Mouse (Mus musculus) midbrain, embryonic 12.5 days (tissue): Measurements from ENCODE around the gene Top1. TPM values are rescaled to one million over a fixed set of nuclear protein-coding genes. Genes with fewer than 3 reads are reported as not detected.
"Not testable (repeated sequence)": the region's sequence is repeated elsewhere in the genome, so short reads cannot be mapped to it uniquely, and the experiment has no call there.

Experiments
- ATAC-seq: fragments of 200-750 bp; cut with Nextera tagmentation; 2 replicates; pipeline ENCODE4 v1.8.0; 2017; ENCODE audit warnings: low read depth, moderate TSS enrichment, moderate library complexity; ENCODE audit not compliant: low FRiP score
- H3K27ac ChIP-seq: fragments of 300-500 bp; sonication (generic); replicated peaks from 2 replicates; pipeline ENCODE4 v1.5.1; 2016; ENCODE audit warnings: mild to moderate bottlenecking
- H3K27me3 ChIP-seq: fragments of 300-500 bp; sonication (generic); 2 replicates; pipeline ENCODE4 v1.6.1; 2016; ENCODE audit warnings: mild to moderate bottlenecking
- H3K36me3 ChIP-seq: fragments of 300-500 bp; sonication (generic); 2 replicates; pipeline ENCODE4 v1.6.1; 2016
- H3K4me1 ChIP-seq: fragments of 300-500 bp; sonication (generic); 2 replicates; pipeline ENCODE4 v1.6.1; 2016
- H3K4me2 ChIP-seq: fragments of 300-500 bp; sonication (generic); replicated peaks from 2 replicates; pipeline ENCODE4 v1.6.1; 2016; ENCODE audit warnings: mild to moderate bottlenecking, moderate library complexity
- H3K4me3 ChIP-seq: fragments of 300-500 bp; sonication (generic); 2 replicates; pipeline ENCODE4 v1.5.1; 2016; ENCODE audit warnings: mild to moderate bottlenecking
- H3K9ac ChIP-seq: fragments of 300-500 bp; sonication (generic); replicated peaks from 2 replicates; pipeline ENCODE4 v1.6.1; 2016; ENCODE audit warnings: mild to moderate bottlenecking, moderate library complexity
- H3K9me3 ChIP-seq: fragments of 300-500 bp; sonication (generic); 2 replicates; pipeline ENCODE4 v1.6.1; 2016; ENCODE audit warnings: mild to moderate bottlenecking
- WGBS: fragments of 180-500 bp; shearing (Covaris S2); methylation state at CpG from one replicate; pipeline ENCODE4 v1.1.7; 2016; 5-methylcytosine and 5-hydroxymethylcytosine counted together
- polyA plus RNA-seq: library from polyadenylated mRNA; unstranded; fragments of >200 nt; fragmentation: Nextera tagmentation; extraction: Ambion mirVana; gene quantifications from 2 replicates; pipeline ENCODE4 v1.2.1, GENCODE M21; 2016

Gene Top1
- polyA plus RNA-seq, 1 experiment from 2014 or later, result 122 TPM

GRCm38 (mm10) chr2:160646144-160646844, 606 bp downstream of the Top1 start:
- ATAC-seq, result peak; percentile 68
- peak overlapping the region; percentile 100 for H3K9ac ChIP-seq
- peak overlapping the region; percentile 100 for H3K4me3 ChIP-seq
- peak overlapping the region; percentile 69 for H3K4me2 ChIP-seq
- H3K27ac ChIP-seq, result peak overlapping the region; percentile 97
- H3K9me3 ChIP-seq, result no peaks in the 10 kb centered on the region
- H3K4me1 ChIP-seq, result peaks cover 20% of the 10 kb centered on the region
- under 1% methylated on average over 66 of the region's 76 CpGs for WGBS
- H3K27me3 ChIP-seq, result no peaks in the 10 kb centered on the region
- H3K36me3 ChIP-seq, result no peaks in the 10 kb centered on the region

- peaks cover 20% of the 10 kb centered on the region for H3K4me1 ChIP-seq
- H3K4me3 ChIP-seq, result peak overlapping the region; percentile 100
- H3K36me3 ChIP-seq, result no peaks in the 10 kb centered on the region
- no peak for ATAC-seq
- H3K9me3 ChIP-seq, result no peaks in the 10 kb centered on the region
- no peaks in the 10 kb centered on the region for H3K27me3 ChIP-seq
- under 1% methylated on average over 17 of the region's 17 CpGs for WGBS
- peak overlapping the region; percentile 69 for H3K4me2 ChIP-seq
- peak overlapping the region; percentile 100 for H3K9ac ChIP-seq
- H3K27ac ChIP-seq, result peak overlapping the region; percentile 97
Observed at GRCm38 (mm10) chr2:160646845-160647178, 1.1 kb downstream of the Top1 start.

- ATAC-seq, result no peak
- Histone ChIP-seq H3K27me3 (no peaks in the 10 kb centered on the region), H3K4me1 (peaks cover 28% of the 10 kb centered on the region), H3K36me3 (peaks cover 7% of the 10 kb centered on the region), H3K4me2 (peak overlapping the region; percentile 69), H3K4me3 (peak overlapping the region; percentile 100), H3K9me3 (no peaks in the 10 kb centered on the region), H3K9ac (peak overlapping the region; percentile 100), H3K27ac (no peak overlapping the region)
- WGBS, result 26% methylated on average over 2 of the region's 2 CpGs
Observed at GRCm38 (mm10) chr2:160648097-160648496, 2.4 kb downstream of the Top1 start.

- H3K9ac ChIP-seq, result 0 out of 2 replicates have a peak overlapping the region, but pooled peaks have one; percentile 46
- H3K9me3 ChIP-seq, result no peaks in the 10 kb centered on the region
- ATAC-seq, result no peak
- no peaks in the 10 kb centered on the region for H3K27me3 ChIP-seq
- peak overlapping the region; percentile 36 for H3K4me3 ChIP-seq
- no peak overlapping the region for H3K27ac ChIP-seq
- peaks cover 12% of the 10 kb centered on the region for H3K36me3 ChIP-seq
- peaks cover 31% of the 10 kb centered on the region for H3K4me1 ChIP-seq
- peak overlapping the region; percentile 69 for H3K4me2 ChIP-seq
- WGBS, result 91% methylated on average over 2 of the region's 2 CpGs
Observed at GRCm38 (mm10) chr2:160649072-160649471, 3.4 kb downstream of the Top1 start.

- Histone ChIP-seq H3K4me3 (no peak overlapping the region), H3K27ac (no peak overlapping the region), H3K9ac (no peak overlapping the region), H3K9me3 (no peaks in the 10 kb centered on the region), H3K27me3 (no peaks in the 10 kb centered on the region), H3K4me2 (no peak overlapping the region), H3K4me1 (peaks cover 31% of the 10 kb centered on the region), H3K36me3 (peaks cover 28% of the 10 kb centered on the region)
- no peak for ATAC-seq
- 90% methylated on average over 2 of the region's 2 CpGs for WGBS
Observed at GRCm38 (mm10) chr2:160651165-160651564, 5.5 kb downstream of the Top1 start.

- Histone ChIP-seq H3K4me1 (peaks cover 23% of the 10 kb centered on the region), H3K36me3 (peaks cover 35% of the 10 kb centered on the region), H3K27me3 (no peaks in the 10 kb centered on the region), H3K4me3 (no peak overlapping the region), H3K9ac (no peak overlapping the region), H3K27ac (no peak overlapping the region), H3K9me3 (no peaks in the 10 kb centered on the region), H3K4me2 (no peak overlapping the region)
- no peak for ATAC-seq
- WGBS, result 93% methylated on average over 2 of the region's 2 CpGs
Observed at GRCm38 (mm10) chr2:160653218-160653617, 7.5 kb downstream of the Top1 start.

- no peak for ATAC-seq
- Histone ChIP-seq H3K27ac (no peak overlapping the region), H3K4me2 (no peak overlapping the region), H3K27me3 (no peaks in the 10 kb centered on the region), H3K9me3 (no peaks in the 10 kb centered on the region), H3K4me3 (no peak overlapping the region), H3K9ac (no peak overlapping the region), H3K36me3 (peaks cover 36% of the 10 kb centered on the region), H3K4me1 (0 out of 2 replicates have a peak, but pooled peaks cover 10% of the 10 kb centered on the region)
- WGBS, result 97% methylated on average over 1 of the region's 1 CpGs
Observed at GRCm38 (mm10) chr2:160655561-160655960, 9.9 kb downstream of the Top1 start.

- Histone ChIP-seq H3K9me3 (no peaks in the 10 kb centered on the region), H3K4me3 (no peak overlapping the region), H3K36me3 (peaks cover 36% of the 10 kb centered on the region), H3K4me2 (no peak overlapping the region), H3K4me1 (0 out of 2 replicates have a peak, but pooled peaks cover 10% of the 10 kb centered on the region), H3K27me3 (no peaks in the 10 kb centered on the region), H3K9ac (no peak overlapping the region), H3K27ac (no peak overlapping the region)
- WGBS, result 95% methylated on average over 1 of the region's 1 CpGs
- ATAC-seq, result no peak
Observed at GRCm38 (mm10) chr2:160656234-160656633, 10.5 kb downstream of the Top1 start.

GRCm38 (mm10) chr2:160657801-160658442, 12.2 kb downstream of the Top1 start:
- WGBS, result 88% methylated on average over 13 of the region's 13 CpGs
- no peak for ATAC-seq

GRCm38 (mm10) chr2:160658811-160659210, 13.1 kb downstream of the Top1 start:
- Histone ChIP-seq H3K4me1 (no peaks in the 10 kb centered on the region), H3K4me2 (no peak overlapping the region), H3K27me3 (no peaks in the 10 kb centered on the region), H3K36me3 (peaks cover 25% of the 10 kb centered on the region), H3K4me3 (no peak overlapping the region), H3K9me3 (no peaks in the 10 kb centered on the region), H3K9ac (no peak overlapping the region), H3K27ac (no peak overlapping the region)
- no peak for ATAC-seq

More at GRCm38 (mm10) chr2:160657801-160658442, 12.2 kb downstream of the Top1 start:
- H3K36me3 ChIP-seq, result peaks cover 31% of the 10 kb centered on the region
- H3K4me2 ChIP-seq, result no peak overlapping the region
- H3K27ac ChIP-seq, result no peak overlapping the region
- H3K9ac ChIP-seq, result no peak overlapping the region
- H3K9me3 ChIP-seq, result no peaks in the 10 kb centered on the region
- H3K4me1 ChIP-seq, result 0 out of 2 replicates have a peak, but pooled peaks cover 5% of the 10 kb centered on the region
- no peaks in the 10 kb centered on the region for H3K27me3 ChIP-seq
- H3K4me3 ChIP-seq, result no peak overlapping the region

- ATAC-seq, result no peak
- no peak overlapping the region for H3K9ac ChIP-seq
- no peak overlapping the region for H3K4me3 ChIP-seq
- H3K27ac ChIP-seq, result no peak overlapping the region
- no peaks in the 10 kb centered on the region for H3K4me1 ChIP-seq
- no peaks in the 10 kb centered on the region for H3K9me3 ChIP-seq
- no peak overlapping the region for H3K4me2 ChIP-seq
- H3K27me3 ChIP-seq, result no peaks in the 10 kb centered on the region
- H3K36me3 ChIP-seq, result no peaks in the 10 kb centered on the region
Observed at GRCm38 (mm10) chr2:160664421-160664820, 18.7 kb downstream of the Top1 start.

GRCm38 (mm10) chr2:160664986-160665385, 19.3 kb downstream of the Top1 start:
- not testable (repeated sequence) for H3K4me3 ChIP-seq, H3K9ac ChIP-seq, H3K9me3 ChIP-seq, H3K27ac ChIP-seq, H3K27me3 ChIP-seq, H3K4me2 ChIP-seq, ATAC-seq, H3K4me1 ChIP-seq, H3K36me3 ChIP-seq
- 98% methylated on average over 2 of the region's 2 CpGs for WGBS
